Mouse (Mus musculus): ENCODE measurements around the gene Grip2.

The Grip2 gene

DNA sequence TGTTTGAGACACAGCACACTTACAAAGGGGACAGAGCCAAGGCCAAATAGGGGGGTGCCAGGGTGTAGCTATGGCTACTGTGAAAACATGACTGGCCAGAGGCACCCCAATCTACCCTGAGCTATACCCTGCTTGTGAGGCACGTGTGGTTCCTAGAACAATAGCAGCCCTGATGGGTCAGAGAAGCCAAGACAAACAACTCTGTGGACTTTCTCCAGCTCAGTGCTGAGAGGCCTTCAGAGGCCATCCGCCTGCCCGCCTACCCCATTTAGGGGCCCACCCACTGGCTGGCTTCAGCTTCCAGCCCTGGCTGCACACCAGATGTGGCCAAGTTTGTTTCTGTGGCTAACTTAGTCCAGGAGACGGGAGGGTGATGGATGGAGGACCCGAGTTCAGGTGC lies 90.6 kb downstream of the Grip2 start:
- no peaks in the 10 kb centered on the region for H3K9me3 ChIP-seq (ENCODE audit: low read length)
- no peak for TF ChIP-seq CTCF (conservative IDR thresholded peaks at IDR 0.05; ENCODE audit: low read length)
- no peak for TF ChIP-seq NANOG (IDR thresholded peaks at IDR 0.05; ENCODE audit: borderline replicate concordance, low read length)
- TF ChIP-seq POU5F1 (IDR thresholded peaks at IDR 0.05; ENCODE audit: borderline replicate concordance, low read length), result no peak
- peaks cover 87% of the 10 kb centered on the region for H3K4me1 ChIP-seq (replicated peaks; ENCODE audit: low read depth, low read length)
- H3K4me3 ChIP-seq (replicated peaks; ENCODE audit: low read length), result no peak overlapping the region
- no peaks in the 10 kb centered on the region for H3K27me3 ChIP-seq (ENCODE audit: insufficient read depth, low read length)
- H3K36me3 ChIP-seq (ENCODE audit: insufficient read depth, low read length), result peaks cover 100% of the 10 kb centered on the region

DNA sequence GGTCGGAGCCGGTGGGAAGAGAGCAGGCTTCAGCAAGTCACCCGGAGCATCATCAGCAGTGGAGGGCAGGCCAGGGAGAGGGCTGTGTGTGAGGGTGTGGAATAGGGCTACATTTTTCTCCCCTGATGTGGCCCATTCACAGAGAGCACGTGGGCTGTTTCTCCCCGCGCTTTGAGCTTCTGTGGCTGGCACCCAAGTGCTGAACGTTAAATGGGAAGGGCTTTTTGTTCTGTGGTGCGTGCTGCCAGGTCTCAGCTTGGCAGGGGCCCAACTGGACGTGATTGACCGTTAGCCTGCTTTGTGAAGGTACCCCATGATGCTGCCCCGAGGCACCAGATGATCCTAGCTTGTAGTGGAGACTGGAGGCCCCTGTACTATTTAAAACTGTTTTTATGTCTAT lies 94.9 kb downstream of the Grip2 start:
- peaks cover 92% of the 10 kb centered on the region for H3K4me1 ChIP-seq (replicated peaks; ENCODE audit: low read depth, low read length)
- H3K9me3 ChIP-seq (ENCODE audit: low read length), result no peaks in the 10 kb centered on the region
- TF ChIP-seq CTCF (conservative IDR thresholded peaks at IDR 0.05; ENCODE audit: low read length) (no peak), NANOG (IDR thresholded peaks at IDR 0.05; ENCODE audit: borderline replicate concordance, low read length) (no peak), POU5F1 (IDR thresholded peaks at IDR 0.05; ENCODE audit: borderline replicate concordance, low read length) (no peak)
- no peaks in the 10 kb centered on the region for H3K27me3 ChIP-seq (ENCODE audit: insufficient read depth, low read length)
- peaks cover 100% of the 10 kb centered on the region for H3K36me3 ChIP-seq (ENCODE audit: insufficient read depth, low read length)
- H3K4me3 ChIP-seq (replicated peaks; ENCODE audit: low read length), result no peak overlapping the region

DNA sequence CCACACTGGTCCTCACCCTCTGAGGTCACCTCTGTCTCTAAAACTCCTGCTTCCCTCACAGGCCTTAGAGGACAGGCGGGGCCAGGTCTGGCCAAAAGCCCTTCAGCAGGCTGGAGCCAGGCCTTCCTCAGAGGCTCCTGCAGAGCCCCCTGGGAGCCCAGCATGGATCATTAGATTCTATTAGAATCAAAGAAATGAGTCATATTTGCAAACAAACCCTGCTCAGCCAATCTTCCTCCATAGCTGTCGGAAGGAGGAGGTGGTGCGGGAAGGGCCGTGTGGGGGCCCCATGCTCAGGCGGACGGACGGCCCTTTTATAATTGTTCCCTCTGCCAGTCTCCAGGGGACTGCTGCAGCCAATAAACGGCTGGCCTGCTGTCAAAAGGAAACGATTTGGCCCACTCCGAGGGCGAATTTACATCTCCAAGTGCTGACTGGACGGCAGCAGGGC lies 97.3 kb downstream of the Grip2 start:
- Histone ChIP-seq H3K27me3 (ENCODE audit: insufficient read depth, low read length) (no peaks in the 10 kb centered on the region), H3K4me1 (replicated peaks; ENCODE audit: low read depth, low read length) (peaks cover 84% of the 10 kb centered on the region), H3K4me3 (replicated peaks; ENCODE audit: low read length) (0 out of 2 replicates have a peak overlapping the region, but pooled peaks have one; percentile 5), H3K36me3 (ENCODE audit: insufficient read depth, low read length) (peaks cover 100% of the 10 kb centered on the region), H3K9me3 (ENCODE audit: low read length) (no peaks in the 10 kb centered on the region)
- TF ChIP-seq POU5F1 (IDR thresholded peaks at IDR 0.05; ENCODE audit: borderline replicate concordance, low read length) (no peak), NANOG (IDR thresholded peaks at IDR 0.05; ENCODE audit: borderline replicate concordance, low read length) (no peak), CTCF (conservative IDR thresholded peaks at IDR 0.05; ENCODE audit: low read length) (no peak)

DNA sequence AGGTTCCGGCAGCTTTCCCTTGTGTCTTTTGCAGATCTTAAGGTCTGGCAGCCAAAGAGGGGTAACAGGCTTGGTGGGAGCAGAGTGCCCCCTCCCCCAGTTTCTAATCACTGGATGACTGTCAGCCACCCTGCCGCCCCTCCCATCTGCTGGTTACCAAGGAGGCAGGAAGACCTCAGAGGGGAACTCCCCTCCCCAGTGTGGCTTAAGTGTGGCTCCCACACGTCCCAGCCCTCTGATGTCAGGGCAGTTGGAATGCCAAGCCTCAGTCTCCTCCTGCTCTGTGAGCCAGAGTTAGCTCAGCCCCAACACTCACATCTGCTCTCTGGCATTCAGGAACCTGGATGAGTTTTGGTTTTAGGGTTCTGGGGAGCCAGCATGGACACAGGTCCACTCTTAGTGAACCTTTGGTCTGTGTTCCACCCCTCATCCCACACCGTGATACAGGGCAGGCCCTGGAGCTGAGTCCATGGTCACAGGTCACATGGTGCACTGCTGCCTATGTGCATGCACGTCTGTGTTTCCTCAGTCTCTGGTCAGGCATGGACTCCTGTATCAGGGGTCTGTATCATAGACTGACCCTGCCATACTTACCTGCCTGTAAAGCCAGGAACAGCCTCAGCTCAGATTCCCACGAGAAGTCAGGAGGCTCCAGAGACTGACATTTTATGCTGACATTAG lies 98.0 kb downstream of the Grip2 start:
- H3K36me3 ChIP-seq (ENCODE audit: insufficient read depth, low read length), result peaks cover 100% of the 10 kb centered on the region
- H3K9me3 ChIP-seq (ENCODE audit: low read length), result no peaks in the 10 kb centered on the region
- no peak overlapping the region for H3K4me3 ChIP-seq (replicated peaks; ENCODE audit: low read length)
- no peak for TF ChIP-seq NANOG (IDR thresholded peaks at IDR 0.05; ENCODE audit: borderline replicate concordance, low read length)
- no peak for TF ChIP-seq CTCF (conservative IDR thresholded peaks at IDR 0.05; ENCODE audit: low read length)
- no peak for TF ChIP-seq POU5F1 (IDR thresholded peaks at IDR 0.05; ENCODE audit: borderline replicate concordance, low read length)
- H3K4me1 ChIP-seq (replicated peaks; ENCODE audit: low read depth, low read length), result peaks cover 88% of the 10 kb centered on the region
- H3K27me3 ChIP-seq (ENCODE audit: insufficient read depth, low read length), result no peaks in the 10 kb centered on the region

DNA sequence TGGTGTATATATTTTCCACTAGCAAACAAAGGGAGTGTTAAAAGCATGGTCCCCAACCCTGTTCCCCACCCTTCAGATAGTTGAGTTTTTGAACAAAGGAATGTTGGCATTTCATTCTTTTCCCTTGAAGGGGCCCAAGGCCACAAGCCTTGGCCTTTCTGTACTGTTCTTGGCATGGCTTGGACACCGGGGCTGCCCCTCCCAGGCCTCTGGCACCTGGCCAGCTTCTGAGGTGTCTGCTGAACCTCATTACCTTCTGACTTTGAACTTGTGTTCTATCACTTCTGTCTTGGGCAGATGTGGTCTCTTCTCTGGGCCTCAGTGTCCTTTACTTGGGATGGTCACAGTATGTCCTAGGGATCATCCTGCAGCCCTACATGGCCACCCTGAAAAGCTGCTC lies 99.7 kb downstream of the Grip2 start:
- no peaks in the 10 kb centered on the region for H3K27me3 ChIP-seq (ENCODE audit: insufficient read depth, low read length)
- peaks cover 100% of the 10 kb centered on the region for H3K36me3 ChIP-seq (ENCODE audit: insufficient read depth, low read length)
- H3K9me3 ChIP-seq (ENCODE audit: low read length), result no peaks in the 10 kb centered on the region
- peaks cover 87% of the 10 kb centered on the region for H3K4me1 ChIP-seq (replicated peaks; ENCODE audit: low read depth, low read length)
- TF ChIP-seq CTCF (conservative IDR thresholded peaks at IDR 0.05; ENCODE audit: low read length) (no peak), NANOG (IDR thresholded peaks at IDR 0.05; ENCODE audit: borderline replicate concordance, low read length) (no peak), POU5F1 (IDR thresholded peaks at IDR 0.05; ENCODE audit: borderline replicate concordance, low read length) (no peak)
- no peak overlapping the region for H3K4me3 ChIP-seq (replicated peaks; ENCODE audit: low read length)

DNA sequence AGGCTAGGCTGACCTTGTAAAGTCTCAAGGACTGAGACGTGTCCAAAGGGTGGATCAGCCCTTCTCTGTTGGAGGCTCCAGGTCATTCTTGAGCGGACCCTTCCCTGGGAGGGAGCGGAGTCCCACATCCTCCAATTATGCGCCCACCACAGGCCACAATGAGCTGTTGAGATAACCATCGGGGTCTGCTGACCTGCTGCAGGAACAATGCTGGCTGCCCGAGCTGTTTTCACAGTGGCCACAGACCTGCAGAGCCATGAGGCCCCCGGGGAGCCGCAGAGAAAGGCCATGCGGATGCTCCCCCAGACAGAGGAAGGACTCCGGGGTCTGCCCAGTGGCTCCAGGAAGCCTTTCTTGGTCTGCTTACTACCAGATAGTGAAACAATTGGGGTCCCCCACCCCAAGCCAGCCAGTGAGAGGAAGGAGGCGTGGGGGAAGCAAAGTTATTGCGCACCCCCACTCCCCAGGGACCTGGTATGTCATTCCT lies 105.8 kb downstream of the Grip2 start:
- TF ChIP-seq NANOG (IDR thresholded peaks at IDR 0.05; ENCODE audit: borderline replicate concordance, low read length) (no peak), POU5F1 (IDR thresholded peaks at IDR 0.05; ENCODE audit: borderline replicate concordance, low read length) (no peak), CTCF (conservative IDR thresholded peaks at IDR 0.05; ENCODE audit: low read length) (no peak)
- H3K36me3 ChIP-seq (ENCODE audit: insufficient read depth, low read length), result peaks cover 95% of the 10 kb centered on the region
- H3K9me3 ChIP-seq (ENCODE audit: low read length), result no peaks in the 10 kb centered on the region
- H3K4me3 ChIP-seq (replicated peaks; ENCODE audit: low read length), result peak overlapping the region; percentile 57
- H3K4me1 ChIP-seq (replicated peaks; ENCODE audit: low read depth, low read length), result peaks cover 90% of the 10 kb centered on the region
- no peaks in the 10 kb centered on the region for H3K27me3 ChIP-seq (ENCODE audit: insufficient read depth, low read length)

DNA sequence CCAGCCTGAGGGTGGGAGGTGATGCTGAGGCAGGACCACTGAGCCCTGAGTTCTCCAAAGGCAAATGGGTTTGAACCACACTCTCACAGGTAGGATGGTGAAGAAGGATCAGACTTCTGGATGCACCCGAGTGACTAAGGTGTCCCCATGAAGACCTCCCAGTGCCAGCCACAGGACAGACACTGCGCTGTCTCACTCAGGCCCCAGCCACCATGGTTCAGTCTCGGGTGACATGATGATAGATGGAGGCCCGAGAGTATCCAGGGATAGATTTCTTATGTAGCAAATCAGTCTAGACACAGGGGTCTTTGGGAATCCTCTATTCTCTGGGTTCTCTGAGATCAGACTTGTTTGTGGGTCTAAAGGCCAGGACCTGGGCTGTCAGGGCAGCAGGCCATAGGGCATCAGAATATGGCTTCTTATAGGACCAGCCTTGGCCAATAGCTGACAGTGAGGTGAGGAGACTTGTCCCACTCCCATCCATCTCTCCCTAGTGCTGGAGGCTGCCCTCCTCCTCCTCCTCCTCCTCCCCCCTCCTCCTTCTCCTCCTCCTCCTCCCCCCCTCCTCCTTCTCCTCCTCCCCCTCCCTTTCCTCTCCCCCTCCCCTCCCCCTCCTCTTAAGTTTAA lies 106.3 kb downstream of the Grip2 start:
- TF ChIP-seq CTCF (conservative IDR thresholded peaks at IDR 0.05; ENCODE audit: low read length), result no peak
- no peak for TF ChIP-seq NANOG (IDR thresholded peaks at IDR 0.05; ENCODE audit: borderline replicate concordance, low read length)
- no peak for TF ChIP-seq POU5F1 (IDR thresholded peaks at IDR 0.05; ENCODE audit: borderline replicate concordance, low read length)
- Histone ChIP-seq H3K36me3 (ENCODE audit: insufficient read depth, low read length) (peaks cover 94% of the 10 kb centered on the region), H3K9me3 (ENCODE audit: low read length) (no peaks in the 10 kb centered on the region), H3K27me3 (ENCODE audit: insufficient read depth, low read length) (no peaks in the 10 kb centered on the region), H3K4me1 (replicated peaks; ENCODE audit: low read depth, low read length) (peaks cover 90% of the 10 kb centered on the region), H3K4me3 (replicated peaks; ENCODE audit: low read length) (0 out of 2 replicates have a peak overlapping the region, but pooled peaks have one; percentile 10)

DNA sequence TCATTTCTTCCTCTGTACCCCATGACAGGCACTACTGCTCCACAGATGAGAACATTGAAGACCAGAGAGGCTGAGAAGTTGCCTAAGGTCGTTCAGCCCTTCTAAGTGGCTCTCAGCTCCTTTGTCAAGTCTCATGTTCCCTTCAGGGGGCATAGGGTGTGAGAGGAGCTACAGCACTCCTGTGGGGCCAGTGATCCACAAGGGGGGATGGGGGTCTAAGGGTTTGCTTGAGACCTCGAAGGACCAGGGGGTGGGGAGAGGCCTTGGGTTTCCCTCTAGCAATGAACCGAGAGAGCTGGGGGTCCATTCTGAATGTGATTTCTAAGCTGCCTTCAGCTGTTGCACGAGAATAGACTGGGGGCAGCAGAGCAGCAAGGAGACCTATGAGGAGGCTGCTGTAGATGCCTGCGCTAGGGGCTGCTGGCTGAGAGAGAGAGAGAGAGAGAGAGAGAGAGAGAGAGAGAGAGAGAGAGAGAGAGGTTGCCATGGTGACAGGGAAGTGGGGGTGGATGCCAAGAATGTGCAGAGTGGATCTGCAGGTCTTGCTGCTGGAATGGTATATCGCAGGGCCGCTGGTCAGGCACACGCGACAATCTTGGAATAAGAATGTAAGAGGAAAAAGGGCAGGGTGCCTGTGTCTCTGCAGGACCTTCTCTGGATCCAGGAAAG lies 107.1 kb downstream of the Grip2 start:
- Histone ChIP-seq H3K36me3 (ENCODE audit: insufficient read depth, low read length) (peaks cover 94% of the 10 kb centered on the region), H3K9me3 (ENCODE audit: low read length) (no peaks in the 10 kb centered on the region), H3K4me1 (replicated peaks; ENCODE audit: low read depth, low read length) (peaks cover 96% of the 10 kb centered on the region), H3K27me3 (ENCODE audit: insufficient read depth, low read length) (no peaks in the 10 kb centered on the region), H3K4me3 (replicated peaks; ENCODE audit: low read length) (0 out of 2 replicates have a peak overlapping the region, but pooled peaks have one; percentile 10)
- no peak for TF ChIP-seq CTCF (conservative IDR thresholded peaks at IDR 0.05; ENCODE audit: low read length)
- TF ChIP-seq NANOG (IDR thresholded peaks at IDR 0.05; ENCODE audit: borderline replicate concordance, low read length), result no peak
- no peak for TF ChIP-seq POU5F1 (IDR thresholded peaks at IDR 0.05; ENCODE audit: borderline replicate concordance, low read length)

Measured in E14TG2a.4 (cell line).